Mouse (Mus musculus) adrenal gland, postnatal 10 days (tissue): ENCODE measurements around the gene Syndig1. TPM values are rescaled to one million over a fixed set of nuclear protein-coding genes. Genes with fewer than 3 reads are reported as not detected.

Source experiments
- DNase-seq: peaks from one replicate; pipeline ENCODE4 v3.0.0; 2021; ENCODE audit warnings: mixed read lengths
- total RNA-seq, 2 experiments: library from RNA; stranded (reverse); gene quantifications; 2 replicates each; pipeline ENCODE4 v1.2.3; 2021

Gene Syndig1
- total RNA-seq, 2 experiments from 2014 or later = 1.7 to 2.3 TPM

DNA sequence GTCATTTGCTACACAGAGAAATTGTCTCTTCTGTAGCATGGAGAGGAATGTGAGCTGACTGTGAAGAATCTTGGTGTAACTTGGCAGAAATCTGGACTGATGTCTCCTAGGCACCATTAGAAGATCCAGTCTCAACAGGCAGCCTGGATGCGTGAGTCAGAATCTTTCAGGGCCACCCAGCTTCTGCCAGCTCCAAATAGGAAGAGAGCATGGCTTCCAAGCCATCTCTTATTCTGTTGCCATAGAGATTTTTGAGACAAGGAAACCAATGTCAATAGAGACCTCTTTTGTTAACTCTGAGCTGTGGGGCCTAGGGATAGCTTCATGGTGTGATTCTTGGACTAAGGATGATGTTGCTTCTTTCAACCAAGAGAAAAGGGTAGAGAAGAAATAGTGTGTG is 151.4 kb downstream of the Syndig1 start:
- DNase-seq = peak; percentile 26

DNA sequence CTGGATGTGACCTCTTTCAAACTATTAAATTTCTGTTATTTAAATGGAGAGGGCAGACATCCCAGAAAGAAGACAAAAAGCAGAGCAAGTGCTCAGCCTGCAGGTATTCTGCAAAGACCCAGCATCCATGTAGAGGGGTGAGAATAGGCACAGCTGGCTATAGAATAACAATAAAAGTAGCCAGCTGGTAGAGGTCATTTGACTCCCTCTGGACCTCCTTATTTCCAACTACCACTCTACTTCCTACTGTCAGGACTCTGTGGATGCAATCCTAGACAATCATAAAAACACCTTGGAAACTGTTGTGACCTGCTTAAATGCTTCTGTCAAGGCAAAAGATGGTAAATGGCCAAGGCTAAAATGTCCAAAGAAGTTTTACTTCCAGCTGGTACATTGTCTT is 153.5 kb downstream of the Syndig1 start:
- no peak for DNase-seq

DNA sequence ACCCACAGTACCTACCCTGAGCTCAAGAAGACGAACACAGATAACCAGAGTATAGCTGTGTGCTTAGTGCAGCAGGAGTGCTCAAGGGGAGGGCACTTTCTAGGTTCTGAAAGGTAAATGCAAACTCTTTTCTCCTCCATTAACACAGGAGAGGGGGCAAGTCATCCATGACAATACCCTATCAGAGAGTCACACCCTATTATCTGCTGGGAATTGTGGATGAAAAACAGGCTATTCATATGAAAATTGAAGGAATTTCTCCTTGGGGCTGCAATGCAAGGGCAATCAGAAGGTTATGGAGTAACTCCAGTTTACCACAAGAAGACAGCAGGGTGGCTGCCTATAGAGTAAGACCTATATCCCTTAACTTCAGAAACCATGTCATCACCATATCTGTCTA is 154.1 kb downstream of the Syndig1 start:
- DNase-seq = no peak

- DNase-seq = no peak
Measured at GRCm38 (mm10) chr2:149987610-149988009, 158.6 kb downstream of the Syndig1 start.

- DNase-seq = no peak
Measured at GRCm38 (mm10) chr2:149991506-149991905, 162.5 kb downstream of the Syndig1 start.

DNA sequence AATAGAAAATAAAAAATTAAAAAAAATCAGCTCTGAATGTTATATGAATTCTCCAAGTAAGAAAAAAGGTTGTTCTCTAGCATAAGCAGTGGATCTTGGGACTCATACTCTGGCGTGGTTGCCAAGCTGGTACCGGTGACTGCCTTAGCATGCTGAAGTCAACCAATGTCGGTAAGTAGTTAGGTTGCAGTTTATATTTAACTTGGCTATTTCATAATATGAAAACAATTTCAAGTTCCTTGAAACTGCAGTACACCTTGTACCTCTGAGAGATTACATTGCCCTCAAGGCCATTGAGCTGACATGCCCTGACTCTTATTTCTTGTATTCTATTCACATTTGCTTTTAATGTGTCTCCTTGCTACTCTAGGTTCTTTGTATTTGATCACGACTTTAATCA is 163.9 kb downstream of the Syndig1 start:
- DNase-seq = no peak

GRCm38 (mm10) chr2:149996382-149996964 is 167.5 kb downstream of the Syndig1 start:
- DNase-seq = no peak

DNA sequence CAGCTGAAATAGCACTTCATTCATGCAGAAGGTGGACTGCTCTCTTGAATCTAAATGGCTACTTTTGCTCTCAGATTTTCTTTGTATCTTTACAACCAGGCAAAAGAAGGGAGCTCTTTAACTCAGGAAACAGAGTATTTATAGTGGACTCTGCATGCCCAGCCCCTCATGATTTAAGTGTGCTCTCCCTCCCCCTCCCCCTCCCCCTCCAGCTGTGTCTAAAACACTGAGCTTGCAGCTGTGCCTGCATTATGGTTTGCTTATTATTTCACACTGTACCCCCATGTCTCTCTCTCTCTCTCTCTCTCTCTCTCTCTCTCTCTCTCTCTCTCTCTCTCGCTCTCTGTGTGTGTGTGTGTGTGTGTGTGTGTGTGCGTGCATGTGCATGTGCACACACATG is 168.6 kb downstream of the Syndig1 start:
- no peak for DNase-seq

DNA sequence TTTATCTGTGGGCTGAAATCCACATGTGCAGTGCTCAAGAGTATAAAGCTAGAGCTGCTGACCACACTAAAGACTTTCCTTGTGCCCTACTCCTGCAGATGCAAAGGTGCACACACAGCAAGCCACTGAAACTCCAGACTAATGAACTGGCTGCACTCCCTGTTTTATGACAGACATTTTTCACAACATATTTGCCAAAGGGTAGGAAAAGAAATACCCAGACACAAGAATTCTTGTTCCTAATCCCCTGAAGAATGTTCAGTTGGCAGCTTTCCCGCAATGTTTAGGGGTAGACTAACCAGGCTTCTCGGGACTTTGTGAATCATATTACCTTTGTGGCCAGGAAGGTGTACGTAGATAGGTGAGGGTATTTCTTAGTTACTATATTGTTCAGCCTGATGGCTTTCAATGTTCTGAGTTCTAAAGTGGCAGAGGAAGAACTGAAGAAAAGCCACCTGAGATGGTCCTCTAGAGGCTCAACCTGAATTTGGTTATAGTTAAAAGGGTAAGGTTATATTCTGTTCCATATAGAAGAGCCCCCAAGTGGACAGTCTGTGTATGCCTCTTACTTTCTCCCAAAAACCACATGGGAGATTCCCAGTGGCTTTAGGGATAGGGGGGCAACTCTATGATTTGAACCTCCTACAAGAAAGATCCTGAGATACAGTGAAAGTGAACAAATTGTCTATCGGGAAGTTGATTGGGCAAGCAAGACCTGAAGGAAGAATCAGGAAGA is 169.5 kb downstream of the Syndig1 start:
- no peak for DNase-seq

DNA sequence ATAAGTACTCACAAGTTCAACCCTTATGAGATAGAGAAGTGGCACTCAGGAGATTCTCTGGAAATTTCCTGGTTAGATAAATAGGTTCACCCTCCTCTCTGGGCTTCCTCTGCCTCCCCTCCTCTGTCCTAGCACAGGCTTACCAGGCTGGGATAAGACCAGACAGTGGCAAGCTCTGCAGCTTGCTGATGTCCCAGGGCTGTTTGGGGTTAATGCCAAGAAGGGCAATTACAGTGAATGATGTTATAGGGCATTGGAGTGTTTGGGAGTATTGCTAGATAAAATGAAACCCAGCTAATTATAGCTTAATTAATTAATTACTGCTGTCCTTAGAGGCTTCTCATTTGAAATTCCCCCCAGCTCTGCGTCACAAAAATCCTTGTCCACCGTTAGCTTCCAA is 171.6 kb downstream of the Syndig1 start:
- DNase-seq = no peak

GRCm38 (mm10) chr2:150003499-150003898 is 174.5 kb downstream of the Syndig1 start:
- no peak for DNase-seq

- DNase-seq = no peak
Measured at GRCm38 (mm10) chr2:150012787-150013346, 183.9 kb downstream of the Syndig1 start.

- no peak for DNase-seq
Measured at GRCm38 (mm10) chr2:150013785-150014184, 184.8 kb downstream of the Syndig1 start.

- DNase-seq = no peak
Measured at GRCm38 (mm10) chr2:150016303-150016702, 187.3 kb downstream of the Syndig1 start.

DNA sequence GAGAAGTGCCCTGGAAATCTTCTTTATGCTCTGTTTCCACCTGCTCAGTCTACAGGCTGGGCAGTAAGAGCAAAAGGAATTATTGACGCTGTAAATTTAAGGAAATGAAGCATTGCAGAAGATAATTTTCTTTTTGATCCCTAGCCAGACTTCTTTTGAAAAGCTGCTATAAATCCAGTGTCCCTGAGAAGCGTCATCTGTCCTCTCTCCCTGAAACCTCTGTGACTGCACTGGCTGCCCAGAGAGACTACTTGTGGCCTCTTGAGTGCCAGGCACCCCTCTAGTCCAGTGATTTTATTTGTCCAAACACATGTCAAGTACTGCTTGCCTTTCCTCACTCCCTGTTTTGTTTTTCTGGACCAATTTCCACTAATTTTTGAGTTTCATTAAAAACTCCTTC is 191.7 kb downstream of the Syndig1 start:
- peak; percentile 37 for DNase-seq

DNA sequence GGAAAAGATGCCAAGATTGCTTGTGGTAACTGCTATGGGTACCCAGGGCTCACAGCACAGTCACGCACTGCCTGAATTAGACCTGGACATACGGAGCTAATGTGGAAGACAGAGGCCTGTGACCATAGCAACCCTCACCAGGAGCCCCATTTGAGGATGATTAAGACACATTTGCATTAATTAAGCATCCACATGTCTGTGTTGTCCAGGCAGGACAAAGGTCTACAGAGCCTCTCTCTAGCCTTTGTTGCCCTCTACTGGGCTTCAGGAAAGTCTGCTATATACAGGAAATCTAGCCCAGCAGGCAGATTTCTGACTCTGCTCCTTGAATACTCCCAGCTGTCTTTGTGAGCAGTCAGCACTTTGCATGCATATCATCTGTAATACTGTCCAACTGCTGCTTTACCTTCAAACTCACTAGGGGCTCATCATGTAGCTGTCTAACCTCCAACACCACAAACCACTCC is 194.9 kb downstream of the Syndig1 start:
- DNase-seq = peak; percentile 14

DNA sequence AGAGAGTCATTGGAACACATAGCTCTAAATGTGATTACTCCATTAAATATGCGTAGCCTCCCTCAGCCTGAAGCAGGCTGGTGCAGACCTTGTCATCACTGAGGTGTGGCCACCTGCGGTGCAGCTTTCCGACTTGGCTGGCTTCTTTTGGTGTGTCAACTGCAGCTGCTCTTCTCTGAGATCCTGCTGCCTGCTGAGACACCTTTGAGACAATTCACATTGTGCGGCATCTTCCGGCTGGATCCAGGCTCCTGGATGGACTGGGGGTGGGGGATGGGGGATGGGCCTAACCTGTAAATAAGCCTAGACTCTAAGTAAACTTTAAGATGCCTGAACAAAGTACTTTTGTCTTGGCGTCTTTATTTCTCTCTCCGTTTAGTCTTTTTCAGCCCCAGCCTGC is 214.5 kb downstream of the Syndig1 start:
- DNase-seq = no peak

Other genes starting within 250 kb of the Syndig1 start
- gene C530025M09Rik, start 2.0 kb downstream of the Syndig1 start, total RNA-seq = not detected